ENCODE assay signal across 9 mouse cellular contexts in the genomic region with DNA sequence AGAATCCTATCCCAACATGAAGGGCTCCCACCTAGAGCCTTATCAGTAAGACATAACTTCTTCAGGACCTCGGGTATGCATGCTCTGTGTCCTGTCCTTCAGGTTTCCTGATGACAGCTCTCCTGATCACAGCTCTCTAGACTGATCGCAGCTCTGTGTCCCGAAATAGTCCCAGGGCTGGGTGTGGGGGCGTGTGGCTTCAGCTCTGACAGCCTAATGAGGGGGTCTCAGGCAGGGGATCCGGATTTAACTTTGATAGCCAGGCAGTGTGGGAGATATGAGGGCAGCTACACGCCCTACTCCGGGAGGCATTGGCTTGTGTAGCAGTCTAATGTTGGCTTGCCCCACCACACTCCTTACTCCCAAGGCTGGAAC. TPM values are rescaled to one million over a fixed set of nuclear protein-coding genes. Genes with fewer than 3 reads are reported as not detected.
DNase-seq lines count a peak whose midpoint lies in the region; ATAC-seq and TF ChIP-seq lines count a peak whose summit lies in the region.
"Had no signal": no experiment of that assay in that cellular context is flagged by ENCODE, and none has a peak within 500 bp of the region (broad histone marks: within the 10 kb centered on the region; RNA-seq: fewer than 3 reads in every experiment).

No protein-coding gene starts in this region.

- WGBS in forebrain, embryonic 10.5 days = 35% methylated on average over 7 of the region's 7 CpGs
- WGBS in limb, embryonic 12.5 days = 31% methylated on average over 7 of the region's 7 CpGs
- WGBS in neural tube, embryonic 13.5 days = 31% methylated on average over 7 of the region's 7 CpGs

- peak overlapping the region; percentile 83 for H3K4me2 ChIP-seq in limb, embryonic 12.5 days
- H3K4me2 ChIP-seq in neural tube, embryonic 13.5 days = peak overlapping the region; percentile 68

- no peak for ATAC-seq in limb, embryonic 12.5 days (ENCODE audit: insufficient number of reproducible peaks, insufficient read depth, low FRiP score, low TSS enrichment, low read depth)
- ATAC-seq in neural tube, embryonic 13.5 days (ENCODE audit: low read depth) = no peak

- peaks cover 14% of the 10 kb centered on the region for H3K27me3 ChIP-seq in forebrain, embryonic 10.5 days (ENCODE audit: poor library complexity, severe bottlenecking)
- H3K27me3 ChIP-seq in limb, embryonic 12.5 days = peaks cover 6% of the 10 kb centered on the region
- H3K27me3 ChIP-seq in neural tube, embryonic 13.5 days = peaks cover 15% of the 10 kb centered on the region

- no peak for TF ChIP-seq CTCF in left cerebral cortex, adult 2 months (IDR thresholded peaks at IDR 0.05)

- DNase-seq in left cerebral cortex, adult 2 months (ENCODE audit: extremely low spot score in 1 of 2, low spot score in 2 of 2) = no peak
- DNase-seq in left cerebral cortex, postnatal 4 days = no peak
- no peak for DNase-seq in forebrain, embryonic 10.5 days (ENCODE audit: extremely low spot score, low spot score)
- DNase-seq in ovary, postnatal 36 days (ENCODE audit: low spot score) = no peak
- no peak for DNase-seq in retina, postnatal 1 day
- no peak for DNase-seq in urinary bladder, postnatal 25 days (ENCODE audit: low spot score)
- DNase-seq: layer of hippocampus, adult 9-11 months had no signal

- 0 out of 2 replicates have a peak, but pooled peaks cover 3% of the 10 kb centered on the region for H3K36me3 ChIP-seq in forebrain, embryonic 10.5 days (replicated peaks)
- no peaks in the 10 kb centered on the region for H3K36me3 ChIP-seq in limb, embryonic 12.5 days
- no peaks in the 10 kb centered on the region for H3K36me3 ChIP-seq in neural tube, embryonic 13.5 days

- no peaks in the 10 kb centered on the region for H3K9me3 ChIP-seq in forebrain, embryonic 10.5 days
- no peaks in the 10 kb centered on the region for H3K9me3 ChIP-seq in limb, embryonic 12.5 days
- no peaks in the 10 kb centered on the region for H3K9me3 ChIP-seq in neural tube, embryonic 13.5 days

- peaks cover 19% of the 10 kb centered on the region for H3K4me1 ChIP-seq in forebrain, embryonic 10.5 days
- peaks cover 6% of the 10 kb centered on the region for H3K4me1 ChIP-seq in limb, embryonic 12.5 days (replicated peaks)
- H3K4me1 ChIP-seq in neural tube, embryonic 13.5 days (replicated peaks) = peaks cover 9% of the 10 kb centered on the region

- peak overlapping the region; percentile 62 for H3K27ac ChIP-seq in left cerebral cortex, adult 2 months
- no peak overlapping the region for H3K27ac ChIP-seq in forebrain, embryonic 10.5 days
- H3K27ac ChIP-seq in limb, embryonic 12.5 days = no peak overlapping the region
- no peak overlapping the region for H3K27ac ChIP-seq in neural tube, embryonic 13.5 days (replicated peaks)

- H3K4me3 ChIP-seq in left cerebral cortex, adult 2 months = peak overlapping the region; percentile 71
- H3K4me3 ChIP-seq in forebrain, embryonic 10.5 days = peak overlapping the region; percentile 63
- H3K4me3 ChIP-seq in limb, embryonic 12.5 days (replicated peaks) = peak overlapping the region; percentile 56
- H3K4me3 ChIP-seq in neural tube, embryonic 13.5 days = peak overlapping the region; percentile 48

- peak overlapping the region; percentile 55 for H3K9ac ChIP-seq in limb, embryonic 12.5 days (replicated peaks)
- peak overlapping the region; percentile 70; the same call in 1 of the 2 replicates for H3K9ac ChIP-seq in neural tube, embryonic 13.5 days

- intact Hi-C loops in left cerebral cortex, adult 2 months (cut with DNase I) = loop anchor here (5.0 kb wide), 1 partner anchor 374 kb away; no protein-coding TSS in a partner anchor
- intact Hi-C loops in left cerebral cortex, postnatal 4 days (cut with DNase I) = no loop called here

RNA-seq across cellular contexts. Expression of a gene that starts 0.8 kb away (rescaled TPM):
- 10 to 100 TPM; 32.3 to 38.7 TPM for total RNA-seq in left cerebral cortex, adult 2 months (2021)
- total RNA-seq in left cerebral cortex, postnatal 4 days (2021) = 10 to 100 TPM; 38.6 to 44.1 TPM
- 22.7 and 27.9 TPM in 2 replicates for polyA plus RNA-seq in forebrain, embryonic 10.5 days (2016; fragmentation: Nextera tagmentation; extraction: Ambion mirVana)
- 28.1 and 28.7 TPM in 2 replicates for polyA plus RNA-seq in limb, embryonic 12.5 days (2016; fragmentation: Nextera tagmentation; extraction: Ambion mirVana)
- 36.2 and 40.3 TPM in 2 replicates for polyA plus RNA-seq in neural tube, embryonic 13.5 days (2015; fragmentation: Nextera tagmentation; extraction: Ambion mirVana)

RNA-seq across cellular contexts. Expression of a gene that starts 13.2 kb away (rescaled TPM):
- total RNA-seq in left cerebral cortex, adult 2 months (2021) = 100 to 1,000 TPM; 600 to 661 TPM
- 1,000 to 10,000 TPM; 1,155 to 1,182 TPM for total RNA-seq in left cerebral cortex, postnatal 4 days (2021)
- polyA plus RNA-seq in forebrain, embryonic 10.5 days (2016; fragmentation: Nextera tagmentation; extraction: Ambion mirVana) = 848 and 864 TPM in 2 replicates
- 1,001 and 1,020 TPM in 2 replicates for polyA plus RNA-seq in limb, embryonic 12.5 days (2016; fragmentation: Nextera tagmentation; extraction: Ambion mirVana)
- 530 and 625 TPM in 2 replicates for polyA plus RNA-seq in neural tube, embryonic 13.5 days (2015; fragmentation: Nextera tagmentation; extraction: Ambion mirVana)

RNA-seq across cellular contexts. Expression of a gene that starts 13.2 kb away (rescaled TPM):
- 100 to 1,000 TPM; 190 to 211 TPM for total RNA-seq in left cerebral cortex, adult 2 months (2021)
- total RNA-seq in left cerebral cortex, postnatal 4 days (2021) = 100 to 1,000 TPM; 214 to 232 TPM
- polyA plus RNA-seq in forebrain, embryonic 10.5 days (2016; fragmentation: Nextera tagmentation; extraction: Ambion mirVana) = 439 and 441 TPM in 2 replicates
- 458 and 462 TPM in 2 replicates for polyA plus RNA-seq in limb, embryonic 12.5 days (2016; fragmentation: Nextera tagmentation; extraction: Ambion mirVana)
- 558 and 559 TPM in 2 replicates for polyA plus RNA-seq in neural tube, embryonic 13.5 days (2015; fragmentation: Nextera tagmentation; extraction: Ambion mirVana)

RNA-seq across cellular contexts. Expression of a gene that starts 29.5 kb away (rescaled TPM):
- 1 to 10 TPM; 3.4 to 4.3 TPM for total RNA-seq in left cerebral cortex, adult 2 months (2021)
- total RNA-seq in left cerebral cortex, postnatal 4 days (2021) = 10 to 100 TPM in 1 of 2 experiments, 1 to 10 TPM in 1; 9.7 to 10.8 TPM
- polyA plus RNA-seq in forebrain, embryonic 10.5 days (2016; fragmentation: Nextera tagmentation; extraction: Ambion mirVana) = 21.4 and 22.4 TPM in 2 replicates
- polyA plus RNA-seq in limb, embryonic 12.5 days (2016; fragmentation: Nextera tagmentation; extraction: Ambion mirVana) = 43.2 and 43.7 TPM in 2 replicates
- 22.8 and 24.5 TPM in 2 replicates for polyA plus RNA-seq in neural tube, embryonic 13.5 days (2015; fragmentation: Nextera tagmentation; extraction: Ambion mirVana)

RNA-seq across cellular contexts. Expression of a gene that starts 31.8 kb away (rescaled TPM):
- 10 to 100 TPM; 19.8 to 26.8 TPM for total RNA-seq in left cerebral cortex, adult 2 months (2021)
- 10 to 100 TPM; 21.6 to 25.4 TPM for total RNA-seq in left cerebral cortex, postnatal 4 days (2021)
- 86.6 and 89.0 TPM in 2 replicates for polyA plus RNA-seq in forebrain, embryonic 10.5 days (2016; fragmentation: Nextera tagmentation; extraction: Ambion mirVana)
- 66.4 and 73.9 TPM in 2 replicates for polyA plus RNA-seq in limb, embryonic 12.5 days (2016; fragmentation: Nextera tagmentation; extraction: Ambion mirVana)
- 52.7 and 57.4 TPM in 2 replicates for polyA plus RNA-seq in neural tube, embryonic 13.5 days (2015; fragmentation: Nextera tagmentation; extraction: Ambion mirVana)
